Comparison of ENCODE assay signal across 14 mouse cellular contexts in the genomic region with DNA sequence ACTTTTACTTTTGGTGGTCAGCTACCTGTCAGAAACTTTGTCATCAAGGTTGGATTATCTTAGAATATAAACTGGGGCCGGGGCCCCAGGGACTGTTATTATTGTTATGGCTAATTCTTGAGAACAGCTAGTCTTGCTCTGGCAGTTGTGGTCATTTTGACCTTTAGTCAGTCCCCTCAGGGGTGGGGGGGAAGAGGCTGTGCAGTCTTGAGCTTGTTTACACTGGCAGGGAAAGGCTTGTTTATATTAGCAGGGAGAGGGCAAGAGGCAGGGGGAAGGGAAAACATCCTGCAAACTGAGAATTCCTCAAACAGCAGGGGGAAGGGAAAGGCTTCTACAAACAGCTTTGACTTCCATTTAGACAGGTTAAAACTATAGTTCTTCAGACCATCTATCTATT.
DNase-seq lines count a peak whose midpoint lies in the region; ATAC-seq and TF ChIP-seq lines count a peak whose summit lies in the region.
"Had no signal": no experiment of that assay in that cellular context is flagged by ENCODE, and none has a peak within 500 bp of the region (broad histone marks: within the 10 kb centered on the region; RNA-seq: fewer than 3 reads in every experiment).

No protein-coding gene starts in this region.

- no peak for TF ChIP-seq EP300 in liver, postnatal 0 days (IDR thresholded peaks at IDR 0.05; ENCODE audit: low read depth)

- TF ChIP-seq POLR2A in liver, adult 2 months (IDR thresholded peaks at IDR 0.05; ENCODE audit: extremely low read depth, insufficient read depth, low read length): no peak

- no peaks in the 10 kb centered on the region for H3K4me1 ChIP-seq in liver, adult 2 months (ENCODE audit: control insufficient read depth, insufficient read depth, low read length)
- no peaks in the 10 kb centered on the region for H3K4me1 ChIP-seq in liver, postnatal 0 days (ENCODE audit: insufficient read depth)
- no peaks in the 10 kb centered on the region for H3K4me1 ChIP-seq in embryonic facial prominence, embryonic 10.5 days
- H3K4me1 ChIP-seq in heart, embryonic 11.5 days (ENCODE audit: control insufficient read depth, insufficient read depth, low read length): no peaks in the 10 kb centered on the region
- H3K4me1 ChIP-seq: forebrain, embryonic 10.5 days had no signal

- H3K9ac ChIP-seq in liver, adult 2 months (ENCODE audit: low read depth, low read length): no peak overlapping the region
- H3K9ac ChIP-seq in liver, postnatal 0 days (replicated peaks): no peak overlapping the region
- no peak overlapping the region for H3K9ac ChIP-seq in heart, embryonic 11.5 days (ENCODE audit: low read depth, low read length)

- no peaks in the 10 kb centered on the region for H3K9me3 ChIP-seq in liver, postnatal 0 days (ENCODE audit: low read length)
- H3K9me3 ChIP-seq in embryonic facial prominence, embryonic 10.5 days: no peaks in the 10 kb centered on the region
- no peaks in the 10 kb centered on the region for H3K9me3 ChIP-seq in heart, embryonic 11.5 days (replicated peaks; ENCODE audit: control insufficient read depth, low read length)
- H3K9me3 ChIP-seq: forebrain, embryonic 10.5 days had no signal

- H3K4me2 ChIP-seq in liver, postnatal 0 days (ENCODE audit: low read depth, low read length): no peak overlapping the region
- H3K4me2 ChIP-seq in heart, embryonic 11.5 days: no peak overlapping the region

- H3K79me2 ChIP-seq in liver, adult 2 months (ENCODE audit: control insufficient read depth, insufficient read depth, low read length): no peaks in the 10 kb centered on the region

- no peak for ATAC-seq in liver, postnatal 0 days
- no peak for ATAC-seq in heart, embryonic 11.5 days (replicated peaks; ENCODE audit: insufficient number of reproducible peaks, low FRiP score, low TSS enrichment)
- ATAC-seq: CD4-positive, CD25-positive, alpha-beta regulatory T cell, adult 4 months; Patski had no signal

- H3K27ac ChIP-seq in liver, adult 2 months (replicated peaks; ENCODE audit: insufficient read depth, low read depth, low read length): no peak overlapping the region
- H3K27ac ChIP-seq in liver, postnatal 0 days (ENCODE audit: low read depth): no peak overlapping the region
- H3K27ac ChIP-seq in embryonic facial prominence, embryonic 10.5 days (replicated peaks): no peak overlapping the region
- no peak overlapping the region for H3K27ac ChIP-seq in heart, embryonic 11.5 days (ENCODE audit: low read depth, low read length)
- H3K27ac ChIP-seq: forebrain, embryonic 10.5 days had no signal

- peak; percentile 21 for DNase-seq in liver, adult 2 months (ENCODE audit: extremely low read depth, low read depth, low spot score)
- no peak for DNase-seq in liver, postnatal 0 days
- peak; percentile 45 for DNase-seq in embryonic facial prominence, embryonic 10.5 days (ENCODE audit: low spot score)
- peak; percentile 59 for DNase-seq in kidney, postnatal 10 days
- DNase-seq in lung, postnatal 25 days (ENCODE audit: low spot score): peak; percentile 51
- no peak for DNase-seq in layer of hippocampus, postnatal 25 days (ENCODE audit: extremely low spot score in 1 of 2, low spot score in 1 of 2)
- no peak for DNase-seq in testis, postnatal 14 days (ENCODE audit: low spot score)
- DNase-seq: cerebellum, postnatal 14 days; heart, postnatal 14 days; right cerebral cortex, adult 18-20 months had no signal

- H3K4me3 ChIP-seq in liver, adult 2 months (ENCODE audit: insufficient read depth, low read depth, low read length): no peak overlapping the region
- no peak overlapping the region for H3K4me3 ChIP-seq in liver, postnatal 0 days (ENCODE audit: low read depth, low read length)
- H3K4me3 ChIP-seq in embryonic facial prominence, embryonic 10.5 days: no peak overlapping the region
- no peak overlapping the region for H3K4me3 ChIP-seq in heart, embryonic 11.5 days (ENCODE audit: low read depth, low read length)
- H3K4me3 ChIP-seq: forebrain, embryonic 10.5 days had no signal

- 13% methylated on average over 1 of the region's 1 CpGs for WGBS in liver, adult 2 months
- WGBS in liver, postnatal 0 days (ENCODE audit: insufficient replicate concordance): 39% methylated on average over 1 of the region's 1 CpGs
- WGBS in embryonic facial prominence, embryonic 10.5 days: 33% methylated on average over 1 of the region's 1 CpGs
- 60% methylated on average over 1 of the region's 1 CpGs for WGBS in heart, embryonic 11.5 days (ENCODE audit: insufficient replicate concordance)

- no peaks in the 10 kb centered on the region for H3K36me3 ChIP-seq in liver, adult 2 months (ENCODE audit: control insufficient read depth, insufficient read depth, low read length)
- no peaks in the 10 kb centered on the region for H3K36me3 ChIP-seq in liver, postnatal 0 days (replicated peaks; ENCODE audit: insufficient read depth, low read length)
- H3K36me3 ChIP-seq in embryonic facial prominence, embryonic 10.5 days (replicated peaks): no peaks in the 10 kb centered on the region
- H3K36me3 ChIP-seq in heart, embryonic 11.5 days (ENCODE audit: control insufficient read depth, insufficient read depth, low read length): no peaks in the 10 kb centered on the region
- H3K36me3 ChIP-seq: forebrain, embryonic 10.5 days had no signal

- no peak for TF ChIP-seq CTCF in liver, adult 2 months (IDR thresholded peaks at IDR 0.05; ENCODE audit: low read depth, low read length)
- TF ChIP-seq CTCF in liver, postnatal 0 days (IDR thresholded peaks at IDR 0.05; ENCODE audit: low read depth): no peak

- no peaks in the 10 kb centered on the region for H3K27me3 ChIP-seq in liver, adult 2 months (ENCODE audit: control insufficient read depth, insufficient read depth, low read length)
- no peaks in the 10 kb centered on the region for H3K27me3 ChIP-seq in liver, postnatal 0 days (ENCODE audit: insufficient read depth, low read length)
- H3K27me3 ChIP-seq in embryonic facial prominence, embryonic 10.5 days (replicated peaks; ENCODE audit: low read depth, poor library complexity, severe bottlenecking): no peaks in the 10 kb centered on the region
- H3K27me3 ChIP-seq in heart, embryonic 11.5 days (ENCODE audit: control insufficient read depth, insufficient read depth, low read length): no peaks in the 10 kb centered on the region

Comparison
In these comparisons a context has a peak if more than half of its experiments do, and no peak if none do; other contexts are left out.
1. DNase-seq: peak in liver, adult 2 months (single experiment), embryonic facial prominence, embryonic 10.5 days (single experiment), kidney, postnatal 10 days (single experiment) and lung, postnatal 25 days (single experiment); none in liver, postnatal 0 days (single experiment), layer of hippocampus, postnatal 25 days (0 of 2) and testis, postnatal 14 days (single experiment).